ENCODE assay signal across 8 mouse cellular contexts in genomic region chr12:16855632-16856305, GRCm38 (mm10). TPM values are rescaled to one million over a fixed set of nuclear protein-coding genes. Genes with fewer than 3 reads are reported as not detected.
DNase-seq lines count a peak whose midpoint lies in the region; ATAC-seq and TF ChIP-seq lines count a peak whose summit lies in the region.
"Had no signal": no experiment of that assay in that cellular context is flagged by ENCODE, and none has a peak within 500 bp of the region (broad histone marks: within the 10 kb centered on the region; RNA-seq: fewer than 3 reads in every experiment).

No protein-coding gene starts in this region.

- no peaks in the 10 kb centered on the region for H3K9me3 ChIP-seq in hindbrain, postnatal 0 days (ENCODE audit: low read length)
- H3K9me3 ChIP-seq in midbrain, embryonic 12.5 days = no peaks in the 10 kb centered on the region
- no peaks in the 10 kb centered on the region for H3K9me3 ChIP-seq in kidney, embryonic 16.5 days (ENCODE audit: low read length)

- H3K4me1 ChIP-seq in hindbrain, postnatal 0 days (ENCODE audit: insufficient read depth, low read length) = peaks cover 11% of the 10 kb centered on the region
- peaks cover 21% of the 10 kb centered on the region for H3K4me1 ChIP-seq in midbrain, embryonic 12.5 days
- H3K4me1 ChIP-seq in kidney, embryonic 16.5 days (ENCODE audit: insufficient read depth, low read length) = peaks cover 8% of the 10 kb centered on the region

- 10% methylated on average over 6 of the region's 6 CpGs for WGBS in hindbrain, postnatal 0 days
- WGBS in midbrain, embryonic 12.5 days = 9% methylated on average over 6 of the region's 6 CpGs
- WGBS in kidney, embryonic 16.5 days = 37% methylated on average over 6 of the region's 6 CpGs

- ATAC-seq in hindbrain, postnatal 0 days = peak; percentile 95
- peak; percentile 96 for ATAC-seq in midbrain, embryonic 12.5 days (ENCODE audit: low FRiP score, low read depth)
- no peak for ATAC-seq in kidney, embryonic 16.5 days (ENCODE audit: low FRiP score, low TSS enrichment)
- ATAC-seq in erythroblast, adult 5-6 weeks (replicated peaks; ENCODE audit: low FRiP score, poor library complexity, severe bottlenecking) = no peak

- H3K4me2 ChIP-seq in hindbrain, postnatal 0 days (ENCODE audit: low read depth, low read length) = peak overlapping the region; percentile 36; the same call in 1 of the 2 replicates
- H3K4me2 ChIP-seq in midbrain, embryonic 12.5 days (replicated peaks) = peak overlapping the region; percentile 32
- H3K4me2 ChIP-seq in kidney, embryonic 16.5 days (replicated peaks; ENCODE audit: low read depth, low read length) = no peak overlapping the region

- H3K4me3 ChIP-seq in hindbrain, postnatal 0 days (ENCODE audit: low read length) = no peak overlapping the region
- no peak overlapping the region for H3K4me3 ChIP-seq in midbrain, embryonic 12.5 days
- no peak overlapping the region for H3K4me3 ChIP-seq in kidney, embryonic 16.5 days (ENCODE audit: low read length)

- no peak for TF ChIP-seq CTCF in hindbrain, postnatal 0 days (IDR thresholded peaks at IDR 0.05; ENCODE audit: low read depth)

- H3K9ac ChIP-seq in hindbrain, postnatal 0 days (replicated peaks; ENCODE audit: low read length) = no peak overlapping the region
- H3K9ac ChIP-seq in midbrain, embryonic 12.5 days (replicated peaks) = no peak overlapping the region
- no peak overlapping the region for H3K9ac ChIP-seq in kidney, embryonic 16.5 days (replicated peaks; ENCODE audit: low read length)

- DNase-seq in cerebellum, adult 11 months = peak; percentile 62
- DNase-seq in embryo, embryonic 9.5 days (ENCODE audit: extremely low spot score) = peak; percentile 38
- DNase-seq in hindbrain, postnatal 0 days (ENCODE audit: low spot score) = peak; percentile 95
- DNase-seq in adrenal gland, adult 18-20 months (ENCODE audit: low spot score in 2 of 2) = no peak

- H3K27me3 ChIP-seq in hindbrain, postnatal 0 days (ENCODE audit: insufficient read depth, low read length) = no peaks in the 10 kb centered on the region
- H3K27me3 ChIP-seq in midbrain, embryonic 12.5 days = no peaks in the 10 kb centered on the region
- no peaks in the 10 kb centered on the region for H3K27me3 ChIP-seq in kidney, embryonic 16.5 days (ENCODE audit: insufficient read depth, low read length)

- no peaks in the 10 kb centered on the region for H3K36me3 ChIP-seq in hindbrain, postnatal 0 days (ENCODE audit: insufficient read depth, low read length)
- H3K36me3 ChIP-seq in midbrain, embryonic 12.5 days = no peaks in the 10 kb centered on the region
- H3K36me3 ChIP-seq in kidney, embryonic 16.5 days (ENCODE audit: insufficient read depth, low read length) = no peaks in the 10 kb centered on the region

- H3K27ac ChIP-seq in hindbrain, postnatal 0 days = peak overlapping the region; percentile 83
- H3K27ac ChIP-seq in midbrain, embryonic 12.5 days (replicated peaks) = peak overlapping the region; percentile 90
- H3K27ac ChIP-seq in kidney, embryonic 16.5 days (ENCODE audit: low read length) = no peak overlapping the region
- H3K27ac ChIP-seq: kidney, postnatal 0 days had no signal

RNA-seq across cellular contexts. Expression of gene Rock2, which starts 38.9 kb away (rescaled TPM):
- 20.4 and 20.9 TPM in 2 replicates for total RNA-seq in hindbrain, postnatal 0 days (2014; rRNA removed)
- 12.2 and 12.7 TPM in 2 replicates for polyA plus RNA-seq in hindbrain, postnatal 0 days (2015; fragmentation: Nextera tagmentation; extraction: Ambion mirVana)
- 20.5 and 22.6 TPM in 2 replicates for polyA plus RNA-seq in midbrain, embryonic 12.5 days (2016; fragmentation: Nextera tagmentation; extraction: Ambion mirVana)
- 10.6 and 11.4 TPM in 2 replicates for polyA plus RNA-seq in kidney, embryonic 16.5 days (2015; fragmentation: Nextera tagmentation; extraction: Ambion mirVana)
- total RNA-seq in erythroblast, adult 5-6 weeks (2015; ENCODE audit: low replicate concordance) = 15.5 and 21.9 TPM in 2 replicates
- 21.3 and 24.2 TPM in 2 replicates for total RNA-seq in erythroblast, adult 5-6 weeks (2017; ENCODE audit: low replicate concordance)
- total RNA-seq in adrenal gland, adult 18-20 months (2021) = 10 to 100 TPM; 71.8 to 77.7 TPM

RNA-seq across cellular contexts. Expression of gene E2f6, which starts 45.0 kb away (rescaled TPM):
- 21.2 and 27.5 TPM in 2 replicates for total RNA-seq in hindbrain, postnatal 0 days (2014; rRNA removed)
- 20.0 and 21.3 TPM in 2 replicates for polyA plus RNA-seq in hindbrain, postnatal 0 days (2015; fragmentation: Nextera tagmentation; extraction: Ambion mirVana)
- polyA plus RNA-seq in midbrain, embryonic 12.5 days (2016; fragmentation: Nextera tagmentation; extraction: Ambion mirVana) = 77.6 and 83.8 TPM in 2 replicates
- polyA plus RNA-seq in kidney, embryonic 16.5 days (2015; fragmentation: Nextera tagmentation; extraction: Ambion mirVana) = 41.7 and 45.1 TPM in 2 replicates
- 7.7 and 10.4 TPM in 2 replicates for total RNA-seq in erythroblast, adult 5-6 weeks (2015; ENCODE audit: low replicate concordance)
- total RNA-seq in erythroblast, adult 5-6 weeks (2017; ENCODE audit: low replicate concordance) = 6.1 and 12.4 TPM in 2 replicates
- 10 to 100 TPM; 39.5 to 41.5 TPM for total RNA-seq in adrenal gland, adult 18-20 months (2021)

RNA-seq across cellular contexts. Expression of gene Greb1, which starts 55.1 kb away (rescaled TPM):
- 0.86 and 2.1 TPM in 2 replicates for total RNA-seq in hindbrain, postnatal 0 days (2014; rRNA removed)
- polyA plus RNA-seq in hindbrain, postnatal 0 days (2015; fragmentation: Nextera tagmentation; extraction: Ambion mirVana) = 0.32 and 0.33 TPM in 2 replicates
- polyA plus RNA-seq in midbrain, embryonic 12.5 days (2016; fragmentation: Nextera tagmentation; extraction: Ambion mirVana) = 7.0 and 9.8 TPM in 2 replicates
- polyA plus RNA-seq in kidney, embryonic 16.5 days (2015; fragmentation: Nextera tagmentation; extraction: Ambion mirVana) = 4.4 and 5.2 TPM in 2 replicates
- not detected in 2 replicates for total RNA-seq in erythroblast, adult 5-6 weeks (2015; ENCODE audit: low replicate concordance)
- total RNA-seq in erythroblast, adult 5-6 weeks (2017; ENCODE audit: low replicate concordance) = not detected in 2 replicates
- 10 to 100 TPM; 43.7 to 54.7 TPM for total RNA-seq in adrenal gland, adult 18-20 months (2021)

Comparison
In these comparisons a context has a peak if more than half of its experiments do, and no peak if none do; other contexts are left out.
1. DNase-seq: peak in cerebellum, adult 11 months (single experiment), embryo, embryonic 9.5 days (single experiment) and hindbrain, postnatal 0 days (single experiment); none in adrenal gland, adult 18-20 months (0 of 2).
2. ATAC-seq: peak in hindbrain, postnatal 0 days (single experiment) and midbrain, embryonic 12.5 days (single experiment); none in kidney, embryonic 16.5 days (single experiment) and erythroblast, adult 5-6 weeks (single experiment).
3. RNA of gene Greb1, which starts 55.1 kb away (total RNA-seq): 43.7 to 54.7 TPM in adrenal gland, adult 18-20 months; 0.86 to 2.1 TPM in hindbrain, postnatal 0 days and not detected in erythroblast, adult 5-6 weeks; every median in the first group is over 10 times any median in the second.